Mouse (Mus musculus) stomach, embryonic 14.5 days (tissue): ENCODE results near the gene Igsf10. TPM values are rescaled to one million over a fixed set of nuclear protein-coding genes. Genes with fewer than 3 reads are reported as not detected.
A peak's percentile ranks its signal among the peaks of the same experiment; 100 is the strongest.

Experiments used
- ATAC-seq: fragments of 200-750 bp; cut with Nextera tagmentation; 2 replicates; pipeline ENCODE4 v1.8.0; 2017; ENCODE audit warnings: low read depth, moderate TSS enrichment; ENCODE audit not compliant: insufficient number of reproducible peaks, insufficient read depth, low FRiP score
- H3K27ac ChIP-seq: fragments of 300-500 bp; sonication (generic); 2 replicates; pipeline ENCODE4 v1.5.1; 2014; ENCODE audit warnings: mild to moderate bottlenecking, low read length, moderate library complexity, mixed read lengths
- H3K27me3 ChIP-seq: fragments of 300-500 bp; sonication (generic); 2 replicates; pipeline ENCODE4 v1.6.1; 2014; ENCODE audit warnings: low read length, control low read depth, mixed read lengths; ENCODE audit not compliant: control insufficient read depth, insufficient read depth
- H3K36me3 ChIP-seq: fragments of 300-500 bp; sonication (generic); 2 replicates; pipeline ENCODE4 v1.6.1; 2014; ENCODE audit warnings: mild to moderate bottlenecking, control low read depth, low read length, moderate library complexity, mixed read lengths; ENCODE audit not compliant: control insufficient read depth, insufficient read depth
- H3K4me1 ChIP-seq: fragments of 300-500 bp; sonication (generic); 2 replicates; pipeline ENCODE4 v1.6.1; 2014; ENCODE audit warnings: low read length, control low read depth, mixed read lengths; ENCODE audit not compliant: control insufficient read depth, insufficient read depth
- H3K4me2 ChIP-seq: fragments of 300-500 bp; sonication (generic); replicated peaks from 2 replicates; pipeline ENCODE4 v1.6.1; 2014; ENCODE audit warnings: low read depth, low read length, control low read depth
- H3K4me3 ChIP-seq: fragments of 300-500 bp; sonication (generic); 2 replicates; pipeline ENCODE4 v1.5.1; 2014; ENCODE audit warnings: low read depth, low read length, control low read depth
- H3K9ac ChIP-seq: fragments of 300-500 bp; sonication (generic); replicated peaks from 2 replicates; pipeline ENCODE4 v1.6.1; 2014; ENCODE audit warnings: low read depth, mild to moderate bottlenecking, control low read depth, low read length, moderate library complexity, mixed read lengths
- H3K9me3 ChIP-seq: fragments of 300-500 bp; sonication (generic); 2 replicates; pipeline ENCODE4 v1.6.1; 2016; ENCODE audit warnings: low read depth, low read length, control low read depth; ENCODE audit not compliant: control insufficient read depth
- WGBS: fragments of 180-500 bp; shearing (Covaris S2); extraction: QIAGEN DNeasy Blood & Tissue Kit; methylation state at CpG from one replicate; pipeline ENCODE4 v1.1.7; 2014; 5-methylcytosine and 5-hydroxymethylcytosine counted together
- polyA plus RNA-seq: library from polyadenylated mRNA; unstranded; fragments of >200 nt; fragmentation: Nextera tagmentation; extraction: Ambion mirVana; gene quantifications from 2 replicates; pipeline ENCODE4 v1.2.1, GENCODE M21; 2014

Igsf10 gene
- polyA plus RNA-seq, 1 experiment from 2014 or later: 12.2 TPM

GRCm38 (mm10) chr3:59351768-59352167 is 7.6 kb upstream of the Igsf10 start:
- no peaks in the 10 kb centered on the region for H3K27me3 ChIP-seq
- no peak overlapping the region for H3K9ac ChIP-seq
- H3K4me2 ChIP-seq: no peak overlapping the region
- no peaks in the 10 kb centered on the region for H3K9me3 ChIP-seq
- no peak overlapping the region for H3K4me3 ChIP-seq
- ATAC-seq: no peak
- no peak overlapping the region for H3K27ac ChIP-seq
- H3K4me1 ChIP-seq: no peaks in the 10 kb centered on the region
- no peaks in the 10 kb centered on the region for H3K36me3 ChIP-seq

GRCm38 (mm10) chr3:59343026-59343425 is 1.2 kb downstream of the Igsf10 start:
- Histone ChIP-seq H3K9me3 (no peaks in the 10 kb centered on the region), H3K4me3 (peak overlapping the region; percentile 63), H3K36me3 (peaks cover 2% of the 10 kb centered on the region; the same call in 1 of the 2 replicates), H3K27ac (peak overlapping the region; percentile 23; the same call in 1 of the 2 replicates), H3K9ac (no peak overlapping the region), H3K4me2 (peak overlapping the region; percentile 59), H3K27me3 (no peaks in the 10 kb centered on the region), H3K4me1 (no peaks in the 10 kb centered on the region)
- peak; percentile 66; the same call in 1 of the 2 replicates for ATAC-seq
- 44% methylated on average over 4 of the region's 4 CpGs for WGBS

GRCm38 (mm10) chr3:59341647-59342427 is 2.4 kb downstream of the Igsf10 start:
- no peak overlapping the region for H3K9ac ChIP-seq
- peaks cover 2% of the 10 kb centered on the region; the same call in 1 of the 2 replicates for H3K36me3 ChIP-seq
- H3K4me1 ChIP-seq: no peaks in the 10 kb centered on the region
- H3K27ac ChIP-seq: no peak overlapping the region
- H3K4me3 ChIP-seq: no peak overlapping the region
- no peaks in the 10 kb centered on the region for H3K9me3 ChIP-seq
- H3K4me2 ChIP-seq: peak overlapping the region; percentile 8; the same call in 1 of the 2 replicates
- ATAC-seq: no peak
- WGBS: 75% methylated on average over 11 of the region's 11 CpGs
- no peaks in the 10 kb centered on the region for H3K27me3 ChIP-seq

GRCm38 (mm10) chr3:59328526-59328925 is 15.7 kb downstream of the Igsf10 start:
- WGBS: 85% methylated on average over 2 of the region's 2 CpGs
- H3K4me2 ChIP-seq: no peak overlapping the region
- H3K36me3 ChIP-seq: peaks cover 14% of the 10 kb centered on the region
- H3K27me3 ChIP-seq: no peaks in the 10 kb centered on the region
- no peak overlapping the region for H3K4me3 ChIP-seq
- no peak overlapping the region for H3K9ac ChIP-seq
- H3K27ac ChIP-seq: no peak overlapping the region
- H3K9me3 ChIP-seq: no peaks in the 10 kb centered on the region
- no peaks in the 10 kb centered on the region for H3K4me1 ChIP-seq
- ATAC-seq: no peak

GRCm38 (mm10) chr3:59321278-59321876 is 22.8 kb downstream of the Igsf10 start:
- H3K4me1 ChIP-seq: no peaks in the 10 kb centered on the region
- no peak overlapping the region for H3K4me2 ChIP-seq
- peaks cover 12% of the 10 kb centered on the region; the same call in 1 of the 2 replicates for H3K36me3 ChIP-seq
- H3K9me3 ChIP-seq: no peaks in the 10 kb centered on the region
- no peak overlapping the region for H3K27ac ChIP-seq
- 47% methylated on average over 7 of the region's 7 CpGs for WGBS
- ATAC-seq: no peak
- no peak overlapping the region for H3K4me3 ChIP-seq
- no peak overlapping the region for H3K9ac ChIP-seq
- no peaks in the 10 kb centered on the region for H3K27me3 ChIP-seq

- Histone ChIP-seq H3K4me1 (no peaks in the 10 kb centered on the region), H3K9me3 (no peaks in the 10 kb centered on the region), H3K27ac (no peak overlapping the region), H3K27me3 (no peaks in the 10 kb centered on the region), H3K4me3 (no peak overlapping the region), H3K9ac (no peak overlapping the region), H3K4me2 (no peak overlapping the region), H3K36me3 (peaks cover 12% of the 10 kb centered on the region; the same call in 1 of the 2 replicates)
- no peak for ATAC-seq
- 78% methylated on average over 7 of the region's 7 CpGs for WGBS
Measured at GRCm38 (mm10) chr3:59316077-59316476, 28.1 kb downstream of the Igsf10 start.

GRCm38 (mm10) chr3:59312610-59313009 is 31.6 kb downstream of the Igsf10 start:
- WGBS: 84% methylated on average over 10 of the region's 10 CpGs
- Histone ChIP-seq H3K4me1 (no peaks in the 10 kb centered on the region), H3K27ac (no peak overlapping the region), H3K27me3 (no peaks in the 10 kb centered on the region), H3K36me3 (no peaks in the 10 kb centered on the region), H3K9me3 (no peaks in the 10 kb centered on the region), H3K9ac (no peak overlapping the region), H3K4me3 (no peak overlapping the region), H3K4me2 (no peak overlapping the region)
- ATAC-seq: no peak

GRCm38 (mm10) chr3:59305518-59305917 is 38.7 kb downstream of the Igsf10 start:
- no peak overlapping the region for H3K27ac ChIP-seq
- no peaks in the 10 kb centered on the region for H3K4me1 ChIP-seq
- H3K9me3 ChIP-seq: no peaks in the 10 kb centered on the region
- H3K4me2 ChIP-seq: no peak overlapping the region
- ATAC-seq: no peak
- H3K27me3 ChIP-seq: no peaks in the 10 kb centered on the region
- H3K4me3 ChIP-seq: no peak overlapping the region
- no peak overlapping the region for H3K9ac ChIP-seq
- no peaks in the 10 kb centered on the region for H3K36me3 ChIP-seq
- WGBS: 90% methylated on average over 2 of the region's 2 CpGs
